Mouse (Mus musculus) neural tube, embryonic 10.5 days (tissue): ENCODE results near the gene Pou4f1.
"Not testable (repeated sequence)": the region's sequence is repeated elsewhere in the genome, so short reads cannot be mapped to it uniquely, and the experiment has no call there.

ENCODE experiments used
- DNase-seq: peaks from one replicate; pipeline ENCODE4 v3.0.0-alpha.2; 2017; ENCODE audit warnings: low spot score; ENCODE audit errors: extremely low spot score

Gene Pou4f1

DNA sequence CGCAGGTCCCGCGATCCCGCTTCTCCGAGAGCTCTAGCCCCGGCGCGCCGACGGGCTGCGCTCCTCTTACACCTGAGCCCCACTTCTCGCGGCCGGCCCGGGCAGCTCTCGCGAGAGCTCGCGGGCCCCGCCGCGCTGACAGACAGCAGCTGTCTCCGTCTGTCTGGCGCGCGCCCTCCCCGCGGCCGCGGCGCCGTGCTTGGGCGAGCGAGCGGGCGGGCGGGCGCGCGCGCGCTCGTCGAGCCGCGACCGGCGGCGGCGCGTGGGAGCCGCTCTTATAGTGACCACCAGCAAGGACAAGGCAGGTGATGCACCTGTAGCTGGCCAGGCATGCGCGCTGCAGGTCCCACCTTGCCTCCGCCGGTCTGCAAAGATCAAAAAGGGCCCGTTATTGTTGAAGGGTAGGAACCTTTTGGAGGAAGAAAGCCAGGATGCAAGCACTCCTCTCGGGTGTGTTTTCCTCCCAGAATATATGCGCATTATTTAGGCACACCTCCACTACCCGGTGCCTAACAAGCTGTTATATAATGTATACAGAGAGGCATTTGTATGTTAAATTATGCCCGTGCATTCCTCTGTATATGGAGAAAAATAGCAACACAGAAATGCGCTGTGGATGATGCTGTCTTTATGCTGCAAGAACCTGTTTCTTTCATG is at the start of gene Pou4f1:
Pou4f1 (minus strand) TSS at position 34 of the 657 bp plus-strand sequence.
- DNase-seq = peak; percentile 85

DNA sequence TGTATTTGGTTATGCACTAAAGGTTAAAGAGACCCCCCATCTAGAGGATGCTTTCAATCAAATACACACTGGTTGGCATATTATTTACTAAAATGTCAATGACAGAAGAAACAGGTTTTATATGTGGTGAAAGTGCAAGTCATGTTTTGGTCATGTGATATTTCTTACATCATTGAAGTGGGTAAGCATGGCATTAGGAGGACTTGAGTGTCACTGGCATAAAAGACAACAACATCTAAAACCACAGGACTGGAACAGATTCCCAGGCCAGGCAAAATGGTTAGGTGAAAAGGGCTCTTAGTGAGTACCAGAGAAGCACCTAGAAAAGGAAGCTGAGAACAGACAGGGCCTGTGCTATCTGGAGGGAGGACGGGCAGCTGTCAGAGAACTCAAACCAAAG is 43.9 kb upstream of the Pou4f1 start:
- DNase-seq = no peak

DNA sequence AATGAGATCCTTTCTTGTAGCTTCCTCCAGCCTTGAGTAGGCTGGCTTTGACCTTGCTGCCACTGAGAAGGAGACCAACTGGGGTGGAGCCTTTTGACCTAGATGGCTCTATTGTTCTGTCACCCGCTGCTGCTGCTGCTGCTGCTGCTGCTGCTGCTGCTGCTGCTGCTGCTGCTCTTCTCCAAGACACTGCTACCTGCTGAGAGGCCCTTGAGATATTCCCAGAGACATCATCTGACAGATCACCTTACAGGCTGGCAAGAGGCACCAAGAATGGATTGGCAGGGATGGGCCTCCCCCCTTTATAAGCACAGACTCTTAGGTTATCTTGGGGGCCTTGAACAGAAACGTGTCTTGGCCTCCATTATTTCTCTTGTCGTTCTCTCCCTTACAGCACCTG is 35.0 kb upstream of the Pou4f1 start:
- DNase-seq = not testable (repeated sequence)

DNA sequence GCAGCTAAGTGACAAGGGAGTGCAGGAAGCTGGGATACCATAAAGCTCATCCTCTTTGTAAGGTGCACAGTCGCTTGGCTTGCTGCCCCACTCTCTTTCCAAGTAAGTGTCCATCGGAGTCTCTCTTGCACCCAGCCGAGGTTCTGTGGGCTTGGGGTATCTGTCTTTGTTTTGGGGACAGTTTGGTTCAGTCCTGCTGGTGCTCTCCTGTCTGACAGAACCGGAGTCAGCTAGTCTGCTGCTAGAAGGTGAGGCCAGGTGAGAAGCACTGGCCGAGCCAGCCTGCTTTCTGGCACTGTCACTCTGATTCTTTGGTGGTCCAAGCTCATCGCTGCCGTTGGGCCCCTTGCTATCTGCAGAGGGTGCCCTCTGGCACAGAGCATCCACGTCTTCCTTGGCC is 12.0 kb upstream of the Pou4f1 start:
- DNase-seq = no peak

DNA sequence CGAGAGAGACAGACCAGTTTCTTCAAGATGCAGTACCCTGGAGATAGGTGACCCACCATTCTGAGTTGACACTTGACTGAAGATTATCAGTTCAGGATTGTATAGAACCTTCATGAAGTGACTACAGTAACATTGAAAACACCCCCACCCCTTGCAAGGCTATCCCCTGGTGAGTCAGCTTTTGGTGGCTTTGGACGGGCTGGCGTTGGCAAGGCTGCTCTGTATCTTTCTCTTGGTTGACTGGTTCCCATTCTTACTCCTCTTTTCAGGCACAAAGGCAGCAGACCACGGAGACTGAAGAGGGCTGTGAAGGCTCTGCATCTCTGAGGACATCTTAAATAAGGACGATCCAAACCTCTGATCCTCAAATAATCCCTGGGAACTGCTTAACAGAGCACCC is 10.8 kb upstream of the Pou4f1 start:
- no peak for DNase-seq

DNA sequence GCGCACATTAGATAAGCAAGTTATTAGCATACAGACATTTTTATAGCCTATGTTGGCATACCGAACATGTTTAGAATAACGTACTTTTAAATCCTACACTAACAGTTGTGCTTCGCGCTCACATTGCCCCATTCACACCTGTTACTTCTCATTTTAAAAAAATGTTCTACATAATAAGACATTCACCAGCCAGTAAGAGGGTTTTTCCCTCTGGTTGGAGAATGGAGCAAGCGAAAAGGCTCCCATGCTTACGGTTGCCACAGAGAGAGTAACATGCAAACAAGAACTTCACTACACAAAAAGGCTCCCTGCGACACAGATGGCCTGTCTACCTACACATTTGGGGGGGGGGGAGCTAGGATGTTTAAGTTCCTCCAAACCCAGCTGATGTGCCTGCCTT is 9.8 kb upstream of the Pou4f1 start:
- DNase-seq = no peak

DNA sequence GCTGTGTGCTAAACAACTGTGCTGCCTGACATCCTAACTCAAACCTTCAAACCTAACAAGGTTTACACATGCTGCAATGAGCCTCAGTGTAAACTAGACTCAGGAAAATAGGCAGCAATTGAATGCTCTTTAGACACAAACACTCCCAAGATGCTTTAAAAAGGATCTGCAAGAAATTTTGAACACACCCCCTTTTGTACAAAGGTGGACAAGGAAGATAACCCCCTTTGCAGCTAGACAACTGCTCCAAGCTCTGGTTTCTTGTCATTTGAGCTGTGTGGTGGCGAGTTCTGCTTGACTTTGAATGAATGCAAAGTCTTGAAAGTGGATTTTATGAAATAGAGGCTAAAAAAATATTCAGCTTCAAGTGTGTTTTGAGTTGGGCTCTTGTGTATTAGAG is 7.6 kb upstream of the Pou4f1 start:
- no peak for DNase-seq

DNA sequence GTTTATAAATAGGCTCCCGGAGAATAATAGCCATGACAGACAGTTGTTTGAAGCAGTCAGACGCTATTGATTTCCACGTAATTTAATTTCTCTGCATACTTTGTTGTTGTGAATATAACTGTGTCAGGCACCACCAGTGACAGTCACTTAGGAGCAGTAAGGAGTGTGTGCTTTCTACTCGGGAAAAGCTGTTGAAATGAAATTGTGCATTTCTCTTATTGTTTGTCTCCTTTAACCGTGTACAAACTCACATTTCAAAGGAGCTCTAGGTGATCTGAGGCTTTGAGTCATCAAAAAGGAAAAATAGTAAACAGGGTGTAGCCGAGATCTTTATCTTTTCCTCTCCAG is 798 bp upstream of the Pou4f1 start:
- DNase-seq = no peak

DNA sequence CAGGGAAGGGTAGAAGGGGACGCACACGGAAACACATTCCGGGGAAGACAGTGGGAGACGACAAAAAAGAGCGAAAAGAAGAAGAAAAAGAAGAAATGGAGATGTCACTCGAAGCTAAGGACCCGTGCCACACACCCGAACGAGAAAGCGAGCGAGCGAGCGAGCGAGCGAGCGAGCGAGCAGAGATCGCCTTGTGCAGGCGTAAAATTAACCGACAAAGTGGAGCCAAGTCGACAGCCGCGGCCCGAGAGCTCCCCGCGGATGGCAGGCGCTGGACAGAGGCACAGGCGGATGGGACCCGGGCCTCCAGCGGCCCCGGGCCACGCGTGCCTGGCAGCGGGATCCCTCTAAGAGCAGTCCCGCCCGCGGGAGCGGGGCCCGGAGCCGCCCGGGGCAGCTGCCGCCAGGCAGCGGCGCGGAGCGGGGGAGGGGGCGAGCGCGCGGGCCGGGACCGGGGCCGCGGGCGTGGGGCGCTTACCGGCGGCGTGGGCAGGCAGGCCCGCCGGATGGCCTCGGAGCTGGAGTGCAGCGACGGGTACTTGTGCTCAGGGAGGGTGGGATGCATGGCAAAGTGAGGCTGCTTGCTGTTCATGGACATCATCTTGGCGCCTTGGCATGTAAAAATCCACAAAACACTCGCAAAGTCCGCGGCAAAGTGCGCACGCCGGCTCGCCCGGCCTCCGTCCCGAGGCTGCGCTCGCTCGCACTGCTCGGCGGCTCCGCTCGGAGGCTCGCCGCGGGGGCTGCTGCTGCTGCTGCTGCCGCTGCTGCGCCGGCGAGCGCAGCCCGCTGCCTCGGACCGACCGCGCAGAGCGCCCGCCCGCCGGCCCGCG is 450 bp downstream of the Pou4f1 start:
- DNase-seq = peak; percentile 64

DNA sequence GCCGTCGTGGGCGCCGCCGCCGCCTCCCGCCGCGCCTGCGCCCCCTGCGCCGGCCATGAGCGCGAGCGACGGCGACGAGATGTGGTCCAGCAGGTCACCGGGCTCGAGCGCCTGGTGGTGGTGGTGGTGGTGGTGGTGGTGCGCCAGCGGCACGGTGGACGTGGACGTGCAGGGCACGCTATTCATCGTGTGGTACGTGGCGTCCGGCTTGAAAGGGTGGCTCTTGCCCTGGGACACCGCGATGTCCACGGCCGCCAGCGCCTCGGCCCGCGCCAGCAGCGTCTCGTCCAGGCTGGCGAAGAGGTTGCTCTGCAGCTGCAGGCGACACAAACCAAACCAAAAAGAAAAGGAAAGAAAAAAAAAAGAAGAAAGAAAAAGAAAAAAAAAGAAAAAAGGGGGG is 1.2 kb downstream of the Pou4f1 start:
- DNase-seq = peak; percentile 53

DNA sequence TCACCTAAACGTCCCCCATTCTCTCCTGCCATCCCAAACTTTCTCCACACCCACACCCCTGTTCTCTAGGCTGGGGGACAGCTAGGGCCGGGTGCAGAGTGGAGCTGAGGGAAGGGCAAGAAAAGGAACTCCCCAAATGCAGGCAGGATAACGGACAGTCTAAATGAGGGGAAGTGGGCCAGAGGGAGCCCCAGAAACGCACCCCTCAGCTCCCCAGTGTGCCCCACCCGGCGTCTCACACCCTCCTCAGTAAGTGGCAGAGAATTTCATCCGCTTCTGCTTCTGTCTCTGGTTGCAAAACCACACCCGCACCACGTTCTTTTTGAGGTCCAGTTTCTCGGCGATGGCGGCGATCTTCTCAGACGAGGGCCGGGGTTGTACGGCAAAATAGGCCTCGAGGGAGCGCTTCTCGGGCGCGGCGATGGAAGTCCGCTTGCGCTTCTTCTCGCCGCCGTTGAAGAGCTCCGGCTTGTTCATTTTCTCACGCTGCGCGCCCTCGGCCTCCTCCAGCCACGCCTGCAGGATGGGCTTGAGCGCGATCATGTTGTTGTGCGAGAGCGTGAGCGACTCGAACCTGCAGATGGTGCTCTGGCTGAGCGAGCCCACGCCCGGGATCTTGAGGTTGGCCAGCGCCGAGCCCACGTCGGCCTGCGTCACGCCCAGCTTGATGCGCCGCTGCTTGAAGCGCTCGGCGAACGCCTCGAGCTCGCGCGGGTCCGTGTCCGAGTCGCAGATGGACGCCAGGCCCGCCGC is 2.1 kb downstream of the Pou4f1 start:
- peak; percentile 61 for DNase-seq

DNA sequence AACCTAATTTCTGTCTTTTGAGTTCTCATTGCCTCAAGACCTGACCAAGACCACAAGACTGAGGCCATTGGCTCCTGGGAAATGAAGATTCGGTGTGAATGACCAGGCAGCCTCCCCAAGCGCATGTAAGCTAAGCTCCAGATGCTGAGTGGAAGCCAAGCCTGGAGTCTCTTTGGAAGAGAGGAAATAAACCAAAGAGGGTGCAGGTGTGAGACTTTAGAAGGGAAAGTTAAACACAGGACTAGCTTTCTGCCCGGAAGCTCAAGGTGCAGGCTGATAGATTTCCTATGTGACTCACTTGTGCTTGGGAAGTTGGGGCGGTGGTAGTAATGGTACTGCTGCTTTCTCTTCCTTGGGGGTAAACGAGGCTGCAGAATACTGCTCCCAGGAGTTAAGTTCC is 3.0 kb downstream of the Pou4f1 start:
- peak; percentile 24 for DNase-seq

DNA sequence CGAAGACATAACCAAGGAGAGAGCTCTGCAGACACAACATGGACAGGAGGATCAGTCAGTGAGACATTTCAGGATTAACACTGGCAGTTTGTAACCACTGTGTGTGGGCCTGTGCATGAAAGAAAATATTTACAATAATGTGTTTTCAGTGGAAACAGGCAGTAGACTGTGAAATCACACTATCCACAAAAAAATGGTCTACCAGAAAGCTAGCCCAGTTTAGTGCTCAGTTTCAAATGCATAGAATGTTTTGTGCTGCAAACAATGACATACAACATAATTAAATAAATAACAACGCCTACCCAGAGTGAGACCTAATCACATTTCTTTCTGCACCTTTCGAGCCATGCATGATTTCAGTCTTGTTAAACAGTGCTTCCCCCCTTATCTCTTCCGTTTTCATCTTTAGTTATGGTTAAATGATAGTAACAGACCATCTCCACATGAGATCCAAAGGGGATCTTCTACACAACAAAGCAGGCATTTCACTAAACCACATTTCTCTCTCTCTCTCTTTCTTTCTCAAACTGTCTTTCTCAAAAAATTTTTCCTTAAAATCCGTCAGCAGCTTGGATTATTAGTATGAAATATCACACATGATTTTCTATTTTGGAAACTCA is 4.1 kb downstream of the Pou4f1 start:
- DNase-seq = peak; percentile 29

DNA sequence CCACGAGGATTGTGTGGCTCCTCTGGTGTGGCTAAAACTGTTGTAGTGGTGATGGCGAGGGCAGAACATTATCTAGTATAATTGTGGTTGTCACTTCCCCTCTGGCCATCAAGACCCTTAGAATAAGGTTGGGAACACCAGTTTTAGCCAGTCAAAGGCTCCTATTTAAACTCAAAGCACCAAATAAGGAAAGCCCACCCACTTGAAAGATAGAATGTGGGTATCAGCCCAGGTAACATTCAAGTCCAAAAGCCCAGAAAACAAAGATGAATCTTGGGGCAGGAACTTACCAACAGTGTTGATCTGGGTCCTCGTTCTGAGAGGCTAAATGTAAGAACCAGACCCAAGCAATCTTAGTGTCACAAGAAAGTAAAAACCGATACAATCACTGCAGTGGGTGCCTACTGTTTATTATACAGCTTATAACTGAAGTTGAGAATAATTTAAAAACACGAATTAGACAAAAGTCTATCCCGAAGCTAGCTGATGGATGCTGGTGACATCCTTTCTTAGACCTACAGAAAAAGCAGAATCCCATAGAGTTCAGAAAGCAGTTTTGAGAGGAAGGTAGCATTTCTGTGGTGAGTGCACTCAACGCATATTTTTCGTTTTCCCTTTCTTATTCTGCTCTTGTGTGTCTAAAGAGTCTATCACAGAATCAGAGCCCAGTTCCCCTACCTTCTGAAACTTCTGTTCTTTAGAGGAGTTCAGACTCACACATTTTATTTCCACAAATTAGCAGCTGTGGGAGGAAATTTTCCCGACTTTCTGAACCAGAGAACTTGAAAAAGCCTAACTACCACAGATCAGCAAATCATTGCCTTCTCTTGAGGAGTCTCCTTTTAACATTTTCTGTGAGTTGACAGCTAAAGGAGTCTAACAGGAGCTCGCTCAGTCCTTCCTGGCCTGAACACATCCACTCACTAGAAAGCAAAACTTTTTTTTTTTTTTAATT is 6.2 kb downstream of the Pou4f1 start:
- peak; percentile 33 for DNase-seq

DNA sequence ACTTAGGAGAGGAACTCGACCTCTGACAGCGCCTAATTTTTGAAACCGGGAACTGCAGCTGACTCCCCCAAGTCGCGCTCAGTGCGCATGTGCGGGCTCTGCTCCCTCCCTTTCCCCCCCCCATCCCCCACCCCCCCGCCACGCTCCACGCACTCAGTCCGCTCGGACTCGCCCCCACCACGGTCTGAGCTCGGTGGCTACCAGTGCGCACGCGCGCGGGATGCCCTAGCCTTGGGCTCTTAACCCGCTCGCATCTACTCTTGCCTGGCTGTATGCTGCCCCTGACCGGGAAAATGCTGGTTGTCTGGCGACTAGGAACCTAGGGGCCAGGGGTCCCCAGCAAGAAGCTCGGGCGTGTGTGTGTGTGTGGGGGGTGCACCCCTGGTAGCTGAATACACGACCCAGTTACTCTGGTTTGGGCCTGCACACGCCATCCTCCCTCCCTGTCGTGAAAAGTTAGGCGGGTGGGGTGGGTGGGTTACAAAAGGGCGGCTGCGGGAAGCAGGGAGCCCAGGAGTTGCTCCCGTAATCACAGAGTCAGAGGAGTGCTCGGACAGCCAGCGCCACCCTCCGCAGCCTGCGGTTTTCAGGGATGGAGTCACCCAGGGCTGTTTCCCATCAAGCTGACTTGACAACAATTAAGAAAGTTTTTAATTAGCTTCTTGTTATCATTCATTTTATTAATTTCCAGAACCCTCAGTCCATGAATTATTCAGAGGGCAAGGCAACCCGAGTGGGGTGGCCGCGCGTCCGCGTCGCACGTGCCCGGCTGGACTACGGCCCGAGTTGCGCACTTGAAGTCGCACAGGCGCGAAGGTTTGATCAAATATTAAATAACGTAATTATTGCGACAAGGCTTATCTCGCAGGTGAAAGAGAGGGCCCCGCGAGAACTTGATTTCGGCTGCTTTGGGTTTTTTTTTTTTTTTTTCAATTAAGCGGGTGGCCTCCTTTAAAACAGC is 7.2 kb downstream of the Pou4f1 start:
- DNase-seq = peak; percentile 87

DNA sequence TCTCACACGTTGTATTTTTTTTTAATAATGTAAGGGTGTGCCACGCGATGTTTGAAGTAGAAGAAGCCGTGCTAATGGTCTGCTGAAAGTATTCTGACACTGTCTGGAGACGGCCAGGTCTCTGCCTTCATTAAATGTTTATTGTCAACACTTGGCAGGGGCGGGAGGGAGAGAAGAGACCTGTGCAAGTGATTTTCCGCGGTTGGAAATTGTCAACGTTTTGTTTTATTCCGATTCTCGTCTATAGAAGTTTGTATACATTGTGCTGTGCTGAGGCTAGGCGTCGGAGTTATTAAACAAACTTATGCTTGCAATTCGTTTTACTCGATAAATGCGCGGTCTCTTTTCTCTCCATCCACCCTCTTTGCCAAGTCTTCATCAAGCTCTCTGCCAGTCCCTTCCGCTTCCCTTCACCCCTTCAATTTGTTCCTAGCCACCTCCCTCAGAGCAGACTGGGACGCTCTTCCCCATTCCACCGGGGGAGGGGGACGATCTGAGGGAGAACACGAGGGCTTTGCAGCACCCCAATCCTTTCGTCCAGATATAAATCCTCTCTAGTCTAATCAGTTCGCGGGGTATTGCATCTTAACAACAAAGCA is 8.2 kb downstream of the Pou4f1 start:
- DNase-seq = peak; percentile 42

DNA sequence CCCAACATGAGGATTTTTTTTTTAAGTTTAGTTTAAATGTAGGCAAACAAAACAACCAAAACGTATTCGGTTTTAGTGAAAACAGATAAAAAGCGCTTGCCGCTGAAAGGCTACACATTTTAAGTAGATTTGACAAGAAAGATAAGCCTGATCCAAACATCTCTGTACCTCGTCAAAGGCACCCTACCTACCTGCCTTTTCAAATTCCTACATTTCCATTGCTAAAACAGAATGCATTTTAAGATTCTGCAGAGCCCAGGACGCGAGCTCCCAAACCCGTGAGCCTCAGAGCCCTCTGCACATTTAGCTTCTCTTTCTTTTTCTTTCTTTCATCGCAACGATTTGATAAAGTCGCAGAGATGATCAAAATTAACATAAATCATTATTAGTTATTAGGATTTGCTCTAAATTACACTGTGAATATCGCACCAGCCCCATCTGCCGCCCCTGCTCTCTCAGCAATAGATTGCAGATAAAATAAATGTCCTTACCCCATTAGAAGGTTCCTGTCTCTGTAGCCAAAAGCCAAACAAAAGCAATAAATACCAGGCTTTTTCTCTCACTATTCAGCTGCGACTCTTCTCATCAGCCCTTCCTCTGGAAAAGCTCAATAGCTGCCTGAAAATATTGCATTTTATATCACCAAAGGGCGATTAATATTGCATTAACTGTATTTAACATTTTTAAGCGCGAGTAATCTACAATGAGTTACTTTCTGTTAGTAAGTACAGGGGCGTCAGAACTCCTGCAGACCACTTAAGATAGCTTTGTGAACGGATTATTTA is 8.9 kb downstream of the Pou4f1 start:
- no peak for DNase-seq

DNA sequence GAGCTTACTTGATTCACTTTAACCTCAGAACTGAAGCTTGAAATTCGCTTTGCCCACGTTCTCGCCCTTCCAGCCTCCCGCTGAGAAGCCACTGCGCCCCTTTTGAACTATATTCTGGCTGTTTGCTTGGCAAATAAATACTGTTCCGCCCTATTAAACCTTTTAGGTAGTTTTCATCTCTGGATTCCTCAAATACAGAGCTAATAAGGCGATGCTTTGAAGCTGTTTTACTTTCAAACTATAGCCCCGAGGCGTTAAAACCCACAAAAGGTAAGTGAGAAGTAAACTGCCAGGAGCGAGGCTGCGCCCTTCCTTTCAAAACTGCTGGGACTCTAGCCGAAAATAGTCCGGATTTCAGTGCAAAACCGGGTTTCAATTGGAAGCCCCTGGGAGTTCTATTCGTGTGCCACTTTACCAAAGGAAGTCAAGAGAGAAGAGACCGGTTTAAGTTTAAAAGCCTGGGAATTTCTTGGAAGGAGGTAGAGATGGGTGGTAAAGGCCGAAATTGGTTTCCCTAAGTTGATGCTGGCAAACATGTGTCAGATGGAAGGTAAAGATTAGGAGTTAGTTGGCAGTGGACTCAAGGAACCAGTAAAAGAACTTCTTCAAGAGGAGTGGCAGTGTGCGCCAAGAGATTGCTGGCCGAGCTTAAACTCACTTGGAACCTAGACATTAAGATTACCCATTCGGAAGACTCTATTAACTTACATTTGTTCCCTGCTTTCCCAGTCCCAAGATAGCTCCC is 9.7 kb downstream of the Pou4f1 start:
- peak; percentile 50 for DNase-seq
